Mouse (Mus musculus): ENCODE measurements around the gene Gm17359. TPM values are rescaled to one million over a fixed set of nuclear protein-coding genes. Genes with fewer than 3 reads are reported as not detected.

The Gm17359 gene
- total RNA-seq (2021), result not detected

DNA sequence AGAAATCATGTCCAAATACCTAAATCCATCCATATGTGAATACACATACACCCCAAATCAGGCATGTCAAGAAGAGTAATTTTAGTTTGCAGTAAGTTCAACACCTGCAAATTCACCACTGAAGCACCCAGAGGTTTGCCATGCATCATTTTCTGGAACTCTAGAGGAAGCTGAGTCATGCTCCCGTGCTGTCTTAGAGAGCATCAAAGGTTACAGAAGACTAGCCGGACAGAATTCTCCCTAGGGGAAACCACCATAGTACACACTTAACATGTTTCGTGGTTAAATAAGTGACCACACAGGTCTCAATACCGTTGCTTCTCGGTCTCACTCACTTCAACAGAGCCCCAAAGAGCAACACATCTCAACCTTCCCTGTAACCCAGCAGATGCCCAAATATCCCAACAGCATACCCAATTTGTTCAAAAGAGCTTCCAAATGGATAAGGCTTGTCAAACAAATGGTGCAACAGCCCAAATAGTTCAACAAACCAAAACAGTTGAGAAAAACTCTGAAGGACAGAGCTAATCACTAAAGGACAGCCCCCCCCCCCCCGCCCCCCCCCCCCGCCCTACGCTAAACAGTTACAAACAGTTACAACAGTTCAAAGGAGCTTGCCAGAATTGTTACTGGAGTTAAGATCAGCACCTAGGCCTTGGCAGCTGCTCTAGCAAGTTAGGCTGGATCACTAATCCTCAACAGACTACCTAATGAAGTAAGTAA lies at the start of gene Gm17359:
Gene Gm17359 (plus strand): TSS at position 618 of the 723 bp plus-strand sequence.
- DNase-seq, result no peak
- intact Hi-C loops (cut with DNase I), result no loop called here

DNA sequence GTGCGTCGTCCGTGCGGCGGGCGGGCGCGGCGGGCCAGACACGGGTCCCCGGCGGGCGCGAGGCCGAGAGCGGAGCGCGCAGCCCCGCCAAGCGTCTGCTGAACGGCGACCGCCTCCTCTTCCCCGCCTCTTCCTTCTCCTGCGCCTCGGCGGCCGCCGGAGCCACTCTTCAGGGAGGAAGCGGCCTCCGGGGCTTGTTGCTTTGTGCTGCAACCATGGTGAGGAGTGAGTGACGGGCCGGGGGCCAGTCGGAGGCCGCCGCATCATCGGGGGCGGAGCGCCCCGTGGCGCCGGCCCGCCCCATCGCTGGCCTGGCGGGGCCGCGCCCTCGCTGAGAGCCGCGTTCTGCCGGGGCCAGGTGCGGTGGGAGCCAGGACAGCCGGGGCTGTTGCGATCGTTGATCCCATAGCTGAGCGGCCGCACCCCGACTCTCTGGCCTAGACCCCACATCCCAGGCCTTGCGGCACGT lies 49.3 kb upstream of the Gm17359 start:
- intact Hi-C loops (cut with DNase I), result loop anchor here (5.0 to 10.0 kb wide), 4 partner anchors 35 to 332 kb away; no protein-coding TSS in a partner anchor
- peak; percentile 94 to 95 for DNase-seq

- peak; percentile 20 to 56 for DNase-seq
- intact Hi-C loops (cut with DNase I), result loop anchor here (5.0 to 10.0 kb wide), 4 partner anchors 36 to 333 kb away; no protein-coding TSS in a partner anchor
These were observed 48.6 kb upstream of the Gm17359 start for GRCm38 (mm10) chr3:79287699-79288458.

DNA sequence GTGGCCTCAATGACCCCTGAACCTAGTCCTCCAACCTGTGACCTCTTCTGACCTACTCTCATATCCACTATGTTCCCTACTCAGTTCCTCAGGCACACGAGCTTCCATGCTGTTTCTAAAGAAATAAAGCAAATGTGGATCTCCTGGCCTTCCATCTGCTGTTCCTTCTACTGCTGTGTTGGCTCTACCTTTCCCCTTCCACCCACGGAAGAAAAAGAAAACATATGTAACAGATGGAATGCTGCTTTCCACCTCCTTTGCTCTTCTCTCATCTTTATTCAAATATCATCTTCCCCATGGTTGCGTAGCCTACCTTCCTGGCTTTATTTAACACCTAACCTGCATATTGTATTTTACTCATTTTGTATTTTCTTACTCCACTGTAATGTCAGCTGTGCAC lies 47.4 kb upstream of the Gm17359 start:
- intact Hi-C loops (cut with DNase I), result loop anchor here (5.0 to 10.0 kb wide), 4 partner anchors 37 to 334 kb away; no protein-coding TSS in a partner anchor
- DNase-seq, result no peak

DNA sequence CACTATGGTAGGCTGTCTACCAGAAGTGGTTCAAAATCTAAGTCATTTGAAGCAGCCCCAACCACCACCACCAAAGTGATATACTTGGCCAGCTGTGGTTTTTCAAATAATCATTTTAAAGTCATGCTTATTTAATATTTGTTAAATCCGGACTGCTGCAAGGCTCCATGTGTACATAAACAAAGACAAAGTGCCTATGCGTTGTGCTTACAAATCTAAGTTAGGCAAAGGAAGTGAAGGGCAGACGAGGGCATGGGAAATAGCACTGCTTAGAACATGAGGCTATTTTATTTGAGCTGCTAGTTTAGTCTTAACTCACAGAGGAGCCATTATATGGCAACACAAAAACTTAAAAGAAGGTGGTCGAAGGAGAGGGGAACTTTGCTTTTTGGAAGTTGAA lies 43.4 kb upstream of the Gm17359 start:
- no peak for DNase-seq
- intact Hi-C loops (cut with DNase I), result loop anchor here (5.0 kb wide), 1 partner anchor 144 kb away; no protein-coding TSS in a partner anchor

DNA sequence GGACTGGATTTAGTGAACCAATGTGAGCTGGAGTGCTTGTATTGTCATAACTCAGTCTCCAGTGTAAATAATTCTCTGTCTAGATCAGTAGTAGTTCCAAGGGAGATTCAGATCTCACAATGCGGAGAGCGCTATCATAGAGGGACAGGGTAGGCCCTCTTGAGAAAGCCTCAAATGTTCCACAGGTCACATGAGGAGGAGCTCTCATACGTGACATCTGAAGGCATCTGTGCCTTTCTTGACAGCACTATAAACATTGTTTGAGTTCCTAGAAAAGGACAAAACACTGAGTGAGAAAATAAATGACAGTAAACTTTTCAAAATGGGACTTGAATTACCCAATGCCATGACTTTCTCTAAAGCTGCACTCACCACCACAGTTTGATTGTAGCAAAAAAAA lies 41.8 kb upstream of the Gm17359 start:
- intact Hi-C loops (cut with DNase I), result loop anchor here (5.0 kb wide), 1 partner anchor 143 kb away; no protein-coding TSS in a partner anchor
- no peak for DNase-seq

GRCm38 (mm10) chr3:79296049-79296448 lies 40.4 kb upstream of the Gm17359 start:
- intact Hi-C loops (cut with DNase I), result no loop called here
- DNase-seq, result no peak

- intact Hi-C loops (cut with DNase I), result no loop called here
- DNase-seq, result no peak
These were observed 39.9 kb upstream of the Gm17359 start for GRCm38 (mm10) chr3:79296586-79296985.

DNA sequence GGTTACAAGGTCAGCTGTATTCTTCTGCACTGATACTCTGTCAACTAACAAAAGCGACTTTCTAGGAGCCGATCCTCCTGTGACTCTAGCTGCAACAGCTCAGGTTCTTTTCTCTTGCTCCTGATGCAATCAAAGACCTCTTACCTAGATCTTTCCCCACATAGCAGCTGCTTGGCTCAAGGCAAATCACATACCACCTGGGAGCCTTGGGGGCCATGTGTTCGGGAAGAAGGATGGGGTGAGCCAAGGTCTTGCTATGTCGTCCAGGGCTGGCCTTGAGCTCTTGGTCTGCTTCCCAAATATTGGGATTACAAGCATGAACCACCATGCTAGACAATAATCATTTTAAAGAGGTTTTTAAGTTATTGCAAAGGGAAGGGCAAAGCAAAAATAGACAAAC lies 39.2 kb upstream of the Gm17359 start:
- intact Hi-C loops (cut with DNase I), result no loop called here
- DNase-seq, result no peak

DNA sequence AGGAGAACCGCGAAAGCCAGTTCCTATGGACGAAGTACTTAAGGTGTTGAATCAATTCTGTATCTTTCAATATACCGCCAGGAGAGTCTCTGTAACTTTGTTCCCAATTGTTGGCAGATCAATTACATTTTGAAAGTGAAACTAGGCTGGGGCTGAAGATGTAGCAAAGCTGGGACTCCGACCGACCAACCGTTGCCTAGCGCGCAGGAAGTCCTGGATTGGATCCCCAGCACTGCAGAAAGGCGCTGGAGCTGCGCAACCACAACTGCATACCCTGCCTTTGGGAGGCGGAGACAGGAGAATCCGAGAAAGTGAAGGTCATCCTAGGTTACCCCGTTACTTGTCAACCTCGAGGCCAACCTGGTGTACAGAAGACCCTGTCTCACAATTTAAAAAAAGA lies 37.1 kb upstream of the Gm17359 start:
- no peak for DNase-seq

DNA sequence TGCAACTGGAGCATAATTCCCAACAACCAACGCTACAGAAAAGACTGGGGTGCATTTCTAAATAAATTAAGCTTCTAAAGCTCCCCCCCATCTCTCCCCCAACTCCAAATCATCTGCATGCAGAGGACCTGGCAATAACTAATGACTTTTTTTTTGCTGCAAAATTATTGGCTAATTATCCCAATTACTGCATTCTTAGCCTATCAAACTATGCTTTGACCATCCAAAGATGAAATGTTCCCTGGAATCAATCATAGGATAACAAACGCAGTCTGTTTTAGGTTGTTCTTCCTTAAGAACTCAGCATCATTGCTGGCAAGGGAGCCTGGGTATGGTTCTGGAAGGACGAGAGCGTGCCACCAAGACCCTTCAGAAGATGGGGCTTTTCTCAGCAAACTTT lies 27.9 kb upstream of the Gm17359 start:
- intact Hi-C loops (cut with DNase I), result no loop called here

More for the DNA sequence above, 37.1 kb upstream of the Gm17359 start:
- intact Hi-C loops (cut with DNase I), result no loop called here

GRCm38 (mm10) chr3:79310184-79310583 lies 26.3 kb upstream of the Gm17359 start:
- intact Hi-C loops (cut with DNase I), result no loop called here
- DNase-seq, result no peak

More for the DNA sequence above, 27.9 kb upstream of the Gm17359 start:
- DNase-seq, result no peak

DNA sequence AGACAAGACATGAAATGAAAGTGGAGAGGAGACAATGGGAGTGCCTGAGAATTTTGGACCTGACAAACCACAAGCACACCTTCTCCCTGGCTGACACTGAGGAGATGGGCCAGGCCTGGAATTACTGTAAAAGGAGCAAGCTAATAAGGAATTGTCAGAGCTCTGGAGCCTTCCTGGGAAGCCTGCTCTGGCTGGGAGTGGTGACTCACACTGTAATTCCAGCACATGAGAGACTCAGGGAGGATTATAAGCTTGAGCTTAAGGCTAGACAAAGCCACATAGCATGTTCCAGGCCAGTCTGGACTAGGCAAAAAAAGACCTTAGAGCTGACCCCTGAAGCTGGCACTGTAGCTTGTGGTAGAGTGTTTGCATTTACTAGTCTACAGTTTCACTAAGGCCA lies 24.6 kb upstream of the Gm17359 start:
- DNase-seq, result no peak
- intact Hi-C loops (cut with DNase I), result no loop called here

- intact Hi-C loops (cut with DNase I), result no loop called here
These were observed 22.3 kb upstream of the Gm17359 start for GRCm38 (mm10) chr3:79314006-79314698.

DNA sequence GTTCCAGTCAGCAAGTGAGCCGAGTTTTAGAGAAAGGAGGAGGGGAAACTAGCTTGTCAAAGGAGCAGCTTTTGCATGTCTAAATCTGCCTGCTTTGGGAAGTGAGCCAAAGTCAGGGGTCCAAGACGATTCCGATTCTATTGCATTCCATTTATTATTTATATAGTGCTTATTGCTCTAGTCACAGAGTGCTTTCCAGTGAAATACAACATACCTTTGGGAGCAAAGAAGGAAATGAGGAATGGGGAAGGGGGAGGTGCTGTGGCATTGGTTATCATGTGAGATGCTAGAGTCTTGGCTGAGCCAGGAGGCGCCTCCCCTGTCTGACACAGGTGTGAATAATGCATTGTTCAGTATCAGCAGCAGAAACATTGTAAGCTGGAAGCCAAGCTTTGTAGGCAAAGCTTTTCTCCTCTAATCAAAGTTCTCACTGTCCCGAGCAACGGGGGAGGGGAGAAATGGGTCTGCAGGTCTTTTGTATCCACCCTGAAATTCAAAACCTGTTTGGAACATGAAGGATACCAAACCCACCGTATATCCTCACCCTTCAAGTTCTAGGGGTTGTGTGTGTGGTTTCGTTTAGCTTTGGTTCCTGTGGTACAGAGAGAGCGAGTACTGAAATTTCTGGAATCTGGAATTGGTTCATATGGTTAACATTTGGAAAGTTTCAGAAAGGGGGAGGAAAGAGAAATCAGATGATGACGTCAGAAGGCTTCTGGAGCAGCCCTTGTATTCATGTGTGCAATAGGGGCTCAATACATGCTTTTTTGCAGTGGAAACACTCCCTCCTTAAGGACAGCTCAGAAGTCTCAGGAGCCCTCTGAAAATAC lies 11.5 kb upstream of the Gm17359 start:
- intact Hi-C loops (cut with DNase I), result loop anchor here (1.0 kb wide), 1 partner anchor 18 kb away; no protein-coding TSS in a partner anchor
- DNase-seq, result no peak

More at GRCm38 (mm10) chr3:79314006-79314698, 22.3 kb upstream of the Gm17359 start:
- DNase-seq, result no peak

GRCm38 (mm10) chr3:79329691-79330315 lies 6.7 kb upstream of the Gm17359 start:
- intact Hi-C loops (cut with DNase I), result no loop called here
- no peak for DNase-seq

DNA sequence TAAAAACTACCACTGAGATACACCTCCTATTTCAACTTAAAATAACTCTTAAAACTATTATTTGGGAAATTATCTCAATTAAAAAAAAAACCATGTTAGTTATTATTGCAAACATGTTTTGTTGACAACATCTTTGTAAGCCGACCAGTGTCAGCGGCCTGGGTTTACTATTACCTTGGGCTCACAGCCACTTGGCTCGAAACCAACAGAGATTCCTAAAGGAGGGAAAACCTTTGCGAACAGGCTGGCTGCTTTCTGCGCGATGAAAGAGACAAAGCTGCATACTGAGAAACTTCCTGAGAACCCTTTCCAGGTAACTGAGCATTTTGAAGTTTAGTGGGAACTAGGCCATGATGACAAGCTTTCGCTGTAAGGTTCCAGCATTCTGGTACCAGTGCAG lies 3.4 kb upstream of the Gm17359 start:
- DNase-seq, result no peak
- intact Hi-C loops (cut with DNase I), result no loop called here

GRCm38 (mm10) chr3:79333643-79334200 lies 2.7 kb upstream of the Gm17359 start:
- intact Hi-C loops (cut with DNase I), result no loop called here

DNA sequence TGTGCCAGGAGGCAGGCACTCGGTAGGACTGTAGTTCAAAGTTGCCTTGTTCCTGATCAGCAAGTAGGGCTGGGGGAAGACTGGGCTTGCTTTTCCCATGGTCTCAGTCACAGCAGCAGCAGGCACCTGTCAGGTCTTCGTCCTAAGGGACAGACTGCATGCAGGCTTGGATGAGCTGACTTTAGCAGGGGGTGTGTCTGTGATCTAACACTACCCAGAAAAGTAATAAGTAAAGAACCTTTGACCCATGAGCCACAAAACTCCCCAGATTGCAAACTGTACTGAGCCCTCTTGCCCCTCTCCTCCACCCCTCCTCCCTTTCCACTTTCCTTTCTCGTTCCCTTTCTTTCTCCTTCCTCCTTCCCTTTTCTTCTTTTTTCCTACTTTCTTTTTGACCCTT lies 4.3 kb downstream of the Gm17359 start:
- DNase-seq, result no peak
- intact Hi-C loops (cut with DNase I), result no loop called here

More at GRCm38 (mm10) chr3:79333643-79334200, 2.7 kb upstream of the Gm17359 start:
- DNase-seq, result no peak
